Mouse (Mus musculus): ENCODE data around the gene Asb8. TPM values are rescaled to one million over a fixed set of nuclear protein-coding genes. Genes with fewer than 3 reads are reported as not detected.

Gene Asb8
- polyA plus RNA-seq, 1 experiment from 2014 or later = 109 TPM

- Histone ChIP-seq H3K36me3 (ENCODE audit: control insufficient read depth, insufficient read depth, low read length) (peaks cover 22% of the 10 kb centered on the region), H3K4me3 (ENCODE audit: control insufficient read depth in 1 of 2, insufficient read depth in 1 of 2, low read depth in 1 of 2, low read length in 2 of 2) (peak overlapping the region in 1 of 2 experiments; percentile 96; a peak in 2 of 4 replicates), H3K27ac (replicated peaks in 1 of 2; ENCODE audit: control insufficient read depth in 1 of 2, insufficient read depth in 1 of 2, low read depth in 2 of 2, low read length in 2 of 2) (no peak overlapping the region), H3K4me1 (ENCODE audit: control insufficient read depth in 2 of 2, insufficient read depth in 2 of 2, low read length in 2 of 2) (peaks cover 0 to 15% of the 10 kb centered on the region in 2 experiments; a peak in 2 of 4 replicates), H3K27me3 (ENCODE audit: control insufficient read depth, insufficient read depth, low read length) (no peaks in the 10 kb centered on the region), H3K9ac (ENCODE audit: low read length) (peak overlapping the region; percentile 95), H3K4me2 (ENCODE audit: low read length) (peak overlapping the region; percentile 81), H3K9me3 (ENCODE audit: control insufficient read depth, low read length) (no peaks in the 10 kb centered on the region)
- no peak for ATAC-seq (ENCODE audit: insufficient number of reproducible peaks, insufficient read depth, low FRiP score, low read depth)
- WGBS = 38% methylated on average over 4 of the region's 4 CpGs
These were observed 73.6 kb downstream of the Asb8 start for GRCm38 (mm10) chr15:98091841-98092240.

GRCm38 (mm10) chr15:98089421-98090183, 75.8 kb downstream of the Asb8 start:
- Histone ChIP-seq H3K36me3 (ENCODE audit: control insufficient read depth, insufficient read depth, low read length) (peaks cover 44% of the 10 kb centered on the region), H3K9me3 (ENCODE audit: control insufficient read depth, low read length) (no peaks in the 10 kb centered on the region), H3K4me3 (ENCODE audit: control insufficient read depth in 1 of 2, insufficient read depth in 1 of 2, low read depth in 1 of 2, low read length in 2 of 2) (no peak overlapping the region), H3K27ac (replicated peaks in 1 of 2; ENCODE audit: control insufficient read depth in 1 of 2, insufficient read depth in 1 of 2, low read depth in 2 of 2, low read length in 2 of 2) (no peak overlapping the region), H3K9ac (ENCODE audit: low read length) (no peak overlapping the region), H3K4me2 (ENCODE audit: low read length) (no peak overlapping the region), H3K27me3 (ENCODE audit: control insufficient read depth, insufficient read depth, low read length) (no peaks in the 10 kb centered on the region), H3K4me1 (ENCODE audit: control insufficient read depth in 2 of 2, insufficient read depth in 2 of 2, low read length in 2 of 2) (peaks cover 0 to 15% of the 10 kb centered on the region in 2 experiments; a peak in 2 of 4 replicates)
- 73% methylated on average over 9 of the region's 9 CpGs for WGBS
- ATAC-seq (ENCODE audit: insufficient number of reproducible peaks, insufficient read depth, low FRiP score, low read depth) = no peak

GRCm38 (mm10) chr15:98088889-98089288, 76.5 kb downstream of the Asb8 start:
- 82% methylated on average over 1 of the region's 1 CpGs for WGBS
- Histone ChIP-seq H3K4me3 (ENCODE audit: control insufficient read depth in 1 of 2, insufficient read depth in 1 of 2, low read depth in 1 of 2, low read length in 2 of 2) (no peak overlapping the region), H3K36me3 (ENCODE audit: control insufficient read depth, insufficient read depth, low read length) (peaks cover 51% of the 10 kb centered on the region), H3K4me1 (ENCODE audit: control insufficient read depth in 2 of 2, insufficient read depth in 2 of 2, low read length in 2 of 2) (peaks cover 0 to 14% of the 10 kb centered on the region in 2 experiments; a peak in 2 of 4 replicates), H3K27ac (replicated peaks in 1 of 2; ENCODE audit: control insufficient read depth in 1 of 2, insufficient read depth in 1 of 2, low read depth in 2 of 2, low read length in 2 of 2) (no peak overlapping the region), H3K9me3 (ENCODE audit: control insufficient read depth, low read length) (no peaks in the 10 kb centered on the region), H3K9ac (ENCODE audit: low read length) (no peak overlapping the region), H3K4me2 (ENCODE audit: low read length) (no peak overlapping the region), H3K27me3 (ENCODE audit: control insufficient read depth, insufficient read depth, low read length) (no peaks in the 10 kb centered on the region)
- no peak for ATAC-seq (ENCODE audit: insufficient number of reproducible peaks, insufficient read depth, low FRiP score, low read depth)

Other genes starting within 250 kb of the Asb8 start
- gene Tmem106c, start 201.4 kb downstream of the Asb8 start, polyA plus RNA-seq (2014; fragmentation: Nextera tagmentation; extraction: Ambion mirVana) = 38.1 and 40.6 TPM in 2 replicates
- 9.4 and 13.3 TPM in 2 replicates for gene Col2a1, start 160.9 kb downstream of the Asb8 start, polyA plus RNA-seq (2014; fragmentation: Nextera tagmentation; extraction: Ambion mirVana)
- 108 and 111 TPM in 2 replicates for gene Pfkm, start 73.0 kb downstream of the Asb8 start, polyA plus RNA-seq (2014; fragmentation: Nextera tagmentation; extraction: Ambion mirVana)
- gene Senp1, start 71.9 kb downstream of the Asb8 start, polyA plus RNA-seq (2014; fragmentation: Nextera tagmentation; extraction: Ambion mirVana) = 21.2 and 22.7 TPM in 2 replicates
- 1.1 and 1.3 TPM in 2 replicates for gene Ccdc184, start 1.5 kb upstream of the Asb8 start, polyA plus RNA-seq (2014; fragmentation: Nextera tagmentation; extraction: Ambion mirVana)
- not detected in 2 replicates for gene Olfr288, start 29.9 kb upstream of the Asb8 start, polyA plus RNA-seq (2014; fragmentation: Nextera tagmentation; extraction: Ambion mirVana)
- not detected in 2 replicates for gene Gm44579, start 55.4 kb upstream of the Asb8 start, polyA plus RNA-seq (2014; fragmentation: Nextera tagmentation; extraction: Ambion mirVana)
- gene Olfr287, start 55.4 kb upstream of the Asb8 start, polyA plus RNA-seq (2014; fragmentation: Nextera tagmentation; extraction: Ambion mirVana) = not detected in 2 replicates
- not detected in 2 replicates for gene Olfr286, start 68.8 kb upstream of the Asb8 start, polyA plus RNA-seq (2014; fragmentation: Nextera tagmentation; extraction: Ambion mirVana)
- gene H1fnt, start 91.7 kb upstream of the Asb8 start, polyA plus RNA-seq (2014; fragmentation: Nextera tagmentation; extraction: Ambion mirVana) = not detected in 2 replicates
- gene Zfp641, start 130.5 kb upstream of the Asb8 start, polyA plus RNA-seq (2014; fragmentation: Nextera tagmentation; extraction: Ambion mirVana) = 1.5 and 1.6 TPM in 2 replicates
- gene Olfr285, start 151.7 kb upstream of the Asb8 start, polyA plus RNA-seq (2014; fragmentation: Nextera tagmentation; extraction: Ambion mirVana) = not detected in 2 replicates
- gene Olfr284, start 175.4 kb upstream of the Asb8 start, polyA plus RNA-seq (2014; fragmentation: Nextera tagmentation; extraction: Ambion mirVana) = not detected in 2 replicates
- gene Olfr283, start 215.3 kb upstream of the Asb8 start, polyA plus RNA-seq (2014; fragmentation: Nextera tagmentation; extraction: Ambion mirVana) = not detected in 2 replicates

All from heart, embryonic 14.5 days (tissue).